Mouse (Mus musculus): ENCODE data around the gene Nell1.

Gene Nell1

DNA sequence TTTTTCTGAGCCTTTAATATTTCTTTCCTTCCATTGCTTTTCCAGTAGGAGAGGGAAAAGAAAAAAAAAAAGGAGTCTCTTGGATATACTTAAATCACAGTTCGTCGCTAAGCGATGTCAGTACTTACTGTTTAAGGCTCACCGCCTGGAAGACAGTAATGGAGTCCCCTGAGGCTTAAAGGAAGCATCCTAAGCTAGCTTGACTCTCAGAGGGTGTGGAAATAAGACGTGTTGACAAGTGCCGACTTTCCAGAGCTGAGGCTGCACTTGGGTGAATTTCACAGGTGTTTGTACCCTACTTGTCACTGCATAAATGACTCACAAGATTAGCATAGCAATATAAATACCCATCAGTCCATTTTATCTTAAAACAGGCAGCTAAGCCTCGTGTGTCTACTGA, 599.2 kb downstream of the Nell1 start:
- DNase-seq: no peak

- no peak for DNase-seq
These were observed 614.2 kb downstream of the Nell1 start for GRCm38 (mm10) chr7:50588642-50589424.

DNA sequence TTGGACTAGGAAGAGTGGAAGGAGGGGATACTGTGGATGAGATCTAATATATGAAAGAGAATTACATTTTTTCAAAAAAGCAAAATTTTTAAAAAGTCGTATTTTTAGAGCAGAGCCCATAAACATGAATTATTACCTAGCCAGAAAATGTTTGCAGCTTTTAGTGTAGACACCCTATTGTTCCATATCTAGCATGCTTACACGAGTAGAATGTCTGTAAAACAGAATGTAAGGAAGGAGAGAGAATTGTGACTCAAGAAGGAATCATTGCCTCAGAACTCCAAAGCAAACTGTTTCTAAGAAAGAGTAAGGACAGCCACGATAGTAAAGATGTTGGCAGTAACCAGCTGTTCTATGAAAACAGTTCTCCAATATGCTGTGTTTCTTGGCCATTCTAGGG, 624.2 kb downstream of the Nell1 start, which contains the start of gene 4933405O20Rik:
TSS of gene 4933405O20Rik (plus strand) at position 301 of the 400 bp plus-strand sequence.
- DNase-seq: no peak

GRCm38 (mm10) chr7:50614101-50614500, 639.4 kb downstream of the Nell1 start:
- no peak for DNase-seq

GRCm38 (mm10) chr7:50629186-50629585, 654.5 kb downstream of the Nell1 start:
- no peak for DNase-seq

- no peak for DNase-seq
These were observed 658.5 kb downstream of the Nell1 start for GRCm38 (mm10) chr7:50633147-50633546.

- no peak for DNase-seq
These were observed 697.6 kb downstream of the Nell1 start for GRCm38 (mm10) chr7:50672266-50672665.

DNA sequence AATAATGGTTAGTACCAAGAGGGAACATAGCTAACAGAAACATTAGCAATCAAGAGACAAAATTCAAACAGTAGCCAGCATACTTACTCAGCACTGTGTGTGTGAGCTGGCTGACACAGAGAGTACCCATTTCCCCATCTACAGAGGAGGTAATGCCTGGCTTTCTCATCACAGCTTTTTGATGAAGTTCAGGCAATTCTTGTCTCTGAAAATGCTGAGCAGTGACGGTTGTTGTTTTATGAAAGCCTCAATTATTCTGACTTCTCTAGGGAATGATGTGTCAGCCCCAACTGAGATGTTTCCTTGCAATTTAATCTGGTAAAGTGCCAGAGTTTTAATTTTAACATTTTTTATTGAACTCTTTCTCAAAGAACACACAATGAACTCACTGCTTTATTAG, 700.8 kb downstream of the Nell1 start:
- no peak for DNase-seq

DNA sequence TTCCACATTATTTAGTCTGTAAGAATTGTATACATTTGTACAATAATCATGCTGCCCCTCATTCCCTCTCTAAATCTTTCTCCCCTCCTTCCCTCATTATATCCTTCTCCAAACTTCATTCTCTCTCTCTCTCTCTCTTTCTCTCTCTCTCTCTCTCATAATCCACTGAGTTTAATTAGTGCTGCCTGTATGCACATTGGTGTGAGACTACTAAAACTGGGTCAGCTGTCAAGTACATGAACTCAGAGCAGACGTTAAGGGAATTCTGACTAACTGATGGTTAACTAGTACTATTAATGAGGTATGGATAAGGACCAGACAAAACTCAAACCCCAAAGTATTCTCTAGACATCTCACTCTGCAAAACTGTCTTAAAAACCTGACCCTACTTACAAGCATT, 702.8 kb downstream of the Nell1 start:
- DNase-seq: no peak

DNA sequence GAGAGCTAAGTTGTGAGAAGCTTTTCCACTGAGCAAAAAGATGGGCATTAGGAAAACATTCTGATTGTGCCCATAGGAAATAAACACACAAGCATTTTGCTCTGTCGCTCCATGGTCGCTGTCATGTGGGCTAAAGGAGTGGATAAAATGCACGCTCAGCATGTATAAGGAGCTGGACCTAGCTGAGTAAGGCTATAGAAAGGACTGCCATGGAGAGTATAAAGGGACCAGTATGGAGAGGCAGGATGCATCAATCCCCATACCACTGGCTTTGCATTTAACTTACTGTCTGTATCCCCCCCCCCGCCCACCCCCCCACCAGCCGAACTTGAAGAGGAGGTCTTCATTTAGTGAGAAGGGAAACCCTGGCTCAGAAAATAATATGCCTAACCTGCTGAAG, 711.7 kb downstream of the Nell1 start:
- no peak for DNase-seq

DNA sequence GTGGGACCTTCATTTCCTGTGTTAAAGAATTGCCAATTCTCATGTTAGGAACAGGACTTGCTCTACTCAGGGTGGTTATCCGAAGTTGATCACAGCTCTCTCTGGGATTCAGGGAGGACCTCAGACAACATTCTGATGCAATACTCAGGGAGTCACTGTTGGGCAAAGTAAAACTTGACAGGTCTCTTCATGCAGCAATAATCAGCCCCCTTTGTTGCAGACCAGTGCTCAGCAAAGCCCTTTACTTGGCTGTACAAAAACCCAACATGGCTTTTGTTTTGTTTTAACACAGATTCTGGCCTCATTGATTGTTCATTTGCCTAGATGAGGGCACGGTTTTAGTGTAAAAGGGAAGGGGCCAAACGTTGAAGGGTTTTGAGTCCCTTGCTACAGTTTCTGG, 750.5 kb downstream of the Nell1 start:
- DNase-seq: no peak

DNA sequence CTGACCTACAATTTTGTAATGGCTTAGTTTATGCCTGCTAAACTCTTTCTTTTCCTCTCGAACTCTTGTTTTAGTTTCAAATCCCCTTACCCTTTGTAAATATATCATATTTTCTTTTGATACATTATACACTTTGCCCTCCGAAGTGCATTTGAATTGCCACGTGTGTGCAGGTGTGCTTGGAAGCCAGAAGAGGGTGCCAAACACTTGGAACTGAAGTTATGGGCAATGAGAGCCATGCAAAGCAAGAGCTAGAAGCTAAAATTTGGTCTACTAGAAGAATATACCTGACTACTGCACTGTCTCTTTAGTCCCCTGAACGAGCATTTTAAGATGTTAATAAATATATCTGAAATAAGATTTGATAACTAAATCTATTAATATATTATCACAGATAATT, 756.3 kb downstream of the Nell1 start:
- DNase-seq: no peak

- no peak for DNase-seq
These were observed 780.9 kb downstream of the Nell1 start for GRCm38 (mm10) chr7:50755516-50755915.

- DNase-seq: no peak
These were observed 781.7 kb downstream of the Nell1 start for GRCm38 (mm10) chr7:50756409-50756808.

DNA sequence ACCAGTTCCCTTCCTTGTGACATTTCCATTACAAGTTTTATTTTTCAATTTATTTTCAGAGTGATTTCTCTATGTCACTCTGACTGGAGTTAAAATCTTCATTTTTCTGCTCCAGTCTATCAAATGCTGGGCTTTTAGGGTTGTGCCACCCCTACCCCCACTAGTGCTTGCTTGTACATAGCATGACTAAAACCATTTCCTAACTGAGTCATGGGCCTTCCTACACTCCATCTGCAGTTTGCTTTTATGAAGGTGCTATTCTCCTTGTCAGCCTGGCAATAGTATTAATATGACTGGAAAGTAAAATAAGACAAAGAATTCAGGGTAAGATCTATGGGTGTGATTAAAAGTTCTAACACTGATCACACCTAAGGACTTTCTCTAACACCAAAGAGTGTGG, 798.9 kb downstream of the Nell1 start:
- no peak for DNase-seq

GRCm38 (mm10) chr7:50781105-50781504, 806.4 kb downstream of the Nell1 start:
- DNase-seq: no peak

- no peak for DNase-seq
These were observed 809.0 kb downstream of the Nell1 start for GRCm38 (mm10) chr7:50783652-50784051.

GRCm38 (mm10) chr7:50826180-50826579, 851.5 kb downstream of the Nell1 start:
- no peak for DNase-seq

- DNase-seq: no peak
These were observed 858.1 kb downstream of the Nell1 start for GRCm38 (mm10) chr7:50832799-50833198.

- DNase-seq: no peak
These were observed 868.0 kb downstream of the Nell1 start for GRCm38 (mm10) chr7:50842646-50843045.

GRCm38 (mm10) chr7:50847921-50848320, 873.3 kb downstream of the Nell1 start:
- DNase-seq: no peak

- no peak for DNase-seq
These were observed 875.6 kb downstream of the Nell1 start for GRCm38 (mm10) chr7:50850271-50850670.

GRCm38 (mm10) chr7:50870181-50870580, 895.5 kb downstream of the Nell1 start:
- DNase-seq: no peak

DNA sequence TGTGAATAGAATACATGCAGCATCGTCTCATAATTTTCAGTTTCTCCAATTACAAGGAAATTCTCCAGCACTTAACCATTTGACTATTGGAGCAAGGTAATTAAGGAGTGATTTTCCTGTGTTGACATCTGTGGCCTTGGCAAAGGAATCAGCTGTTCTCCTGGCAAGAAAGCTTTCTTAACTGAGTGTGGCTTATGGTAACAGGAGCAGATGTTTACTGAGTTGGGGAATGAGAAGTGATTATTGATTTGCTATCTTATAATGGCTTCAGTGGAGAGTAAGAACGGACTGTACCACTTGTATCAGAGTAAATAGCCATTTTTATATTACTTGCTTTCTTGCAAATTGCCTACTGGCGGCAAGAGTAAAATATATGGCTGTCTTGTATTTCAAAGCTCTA, 913.0 kb downstream of the Nell1 start:
- DNase-seq: no peak

DNA sequence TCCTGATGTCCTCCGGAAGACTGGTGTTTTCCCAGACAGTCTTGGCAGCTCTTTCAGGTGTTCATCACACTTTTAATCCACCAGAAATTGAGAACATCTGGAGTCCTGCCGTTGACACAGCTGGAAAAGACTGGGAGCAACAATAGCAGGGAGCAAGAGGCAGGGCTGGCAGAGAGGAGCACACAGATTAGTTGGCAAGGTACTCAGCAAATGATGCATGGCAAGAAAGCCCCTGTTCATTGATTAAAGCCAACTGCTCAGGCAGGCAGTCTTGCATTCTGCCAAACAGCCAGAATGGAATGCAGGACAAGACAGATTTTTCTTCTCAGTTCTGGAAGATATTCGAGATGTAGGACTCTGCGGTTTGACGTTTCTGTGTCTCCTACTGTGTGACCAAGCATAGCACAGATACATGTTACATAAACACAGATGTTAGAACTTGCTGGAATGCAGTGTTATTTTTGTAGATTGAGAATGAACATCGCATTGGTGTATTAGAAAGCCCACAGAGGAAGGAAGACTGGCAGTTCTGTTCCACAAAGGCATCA, 925.0 kb downstream of the Nell1 start:
- DNase-seq: peak in 1 of 2 experiments; percentile 21

Measured in lung, postnatal 4 days (tissue).